Mouse (Mus musculus) megakaryocyte, embryonic 14.5 days (primary cell): ENCODE data around the gene Tlnrd1.

Source experiments
- FLI1 ChIP-seq: IDR thresholded peaks from 2 replicates; pipeline ENCODE4 v1.6.1; 2012; ENCODE audit warnings: low read length, inconsistent platforms, mixed read lengths
- GATA1 ChIP-seq: IDR thresholded peaks from 3 replicates; pipeline ENCODE4 v1.6.1; 2012; ENCODE audit warnings: mixed read lengths, low read length, inconsistent platforms, borderline replicate concordance

DNA sequence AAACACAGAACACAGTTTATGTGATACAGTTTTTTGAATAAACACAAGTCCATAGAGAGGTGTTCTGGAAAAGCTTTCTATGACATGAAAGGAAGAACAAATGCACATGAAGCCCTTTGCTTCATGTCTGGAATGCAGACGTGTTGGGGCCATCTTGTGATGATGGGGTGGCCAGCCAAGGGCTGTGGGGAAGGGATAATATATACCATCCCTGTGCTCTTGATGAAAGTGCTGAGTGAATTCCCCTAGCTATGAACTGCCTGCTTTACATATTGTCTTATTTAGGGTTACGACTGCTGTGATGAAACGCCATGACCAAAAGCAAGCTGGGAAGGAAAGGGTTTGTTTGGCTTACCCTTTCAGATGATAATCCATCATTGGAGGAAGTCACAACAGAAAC lies 39.3 kb downstream of the Tlnrd1 start:
- TF ChIP-seq FLI1 (no peak), GATA1 (no peak)
